Mouse (Mus musculus) forebrain, postnatal 0 days (tissue): ENCODE results near the gene Snrpc. TPM values are rescaled to one million over a fixed set of nuclear protein-coding genes. Genes with fewer than 3 reads are reported as not detected.

Experiments
- ATAC-seq: fragments of 200-750 bp; cut with Nextera tagmentation; 2 replicates; pipeline ENCODE4 v1.8.0; 2017; ENCODE audit warnings: mild to moderate bottlenecking, moderate library complexity
- DNase-seq: peaks from one replicate; pipeline ENCODE4 v3.0.0-alpha.2; 2015
- H3K27ac ChIP-seq: fragments of 300-500 bp; sonication (generic); 2 replicates; pipeline ENCODE4 v1.5.1; 2014; ENCODE audit warnings: low read depth, mild to moderate bottlenecking, antibody characterized with exemption, low read length, moderate library complexity, mixed read lengths
- H3K27me3 ChIP-seq: fragments of 300-500 bp; sonication (generic); 2 replicates; pipeline ENCODE4 v1.6.1; 2014; ENCODE audit warnings: mild to moderate bottlenecking, low read length, mixed read lengths; ENCODE audit not compliant: insufficient read depth
- H3K36me3 ChIP-seq: fragments of 300-500 bp; sonication (generic); 2 replicates; pipeline ENCODE4 v1.6.1; 2014; ENCODE audit warnings: mild to moderate bottlenecking, moderate library complexity; ENCODE audit not compliant: insufficient read depth
- H3K4me1 ChIP-seq: fragments of 300-500 bp; sonication (generic); 2 replicates; pipeline ENCODE4 v1.6.1; 2014; ENCODE audit warnings: antibody characterized with exemption; ENCODE audit not compliant: insufficient read depth
- H3K4me2 ChIP-seq: fragments of 300-500 bp; sonication (generic); 2 replicates; pipeline ENCODE4 v1.6.1; 2014; ENCODE audit warnings: low read depth, mild to moderate bottlenecking, moderate library complexity
- H3K4me3 ChIP-seq: fragments of 300-500 bp; sonication (generic); 2 replicates; pipeline ENCODE4 v1.5.1; 2014; ENCODE audit warnings: low read depth, low read length, mixed read lengths
- H3K9ac ChIP-seq: fragments of 300-500 bp; sonication (generic); 2 replicates; pipeline ENCODE4 v1.6.1; 2014; ENCODE audit warnings: mild to moderate bottlenecking
- H3K9me3 ChIP-seq: fragments of 300-500 bp; sonication (generic); 2 replicates; pipeline ENCODE4 v1.6.1; 2016; ENCODE audit warnings: low read length
- CTCF ChIP-seq: sonication (generic); IDR thresholded peaks from 2 replicates; pipeline ENCODE4 v1.5.1; 2016; ENCODE audit warnings: antibody characterized with exemption, control low read depth, low read depth
- WGBS: fragments of 180-500 bp; shearing (Covaris S2); extraction: QIAGEN DNeasy Blood & Tissue Kit; methylation state at CpG from one replicate; pipeline ENCODE4 v1.1.7; 2014; 5-methylcytosine and 5-hydroxymethylcytosine counted together
- polyA plus RNA-seq: library from polyadenylated mRNA; unstranded; fragments of >200 nt; fragmentation: Nextera tagmentation; extraction: Ambion mirVana; gene quantifications from 2 replicates; pipeline ENCODE4 v1.2.1, GENCODE M21; 2015
- total RNA-seq: library from RNA; depleted of rRNA; stranded (reverse); fragments of >200 nt; gene quantifications from 2 replicates; pipeline ENCODE4 v1.2.3, GENCODE M21; 2014

Snrpc gene
- total and polyA plus RNA-seq, 2 experiments from 2014 or later: 137 to 259 TPM

- Histone ChIP-seq H3K4me2 (no peak overlapping the region), H3K4me1 (no peaks in the 10 kb centered on the region), H3K27ac (no peak overlapping the region), H3K9ac (no peak overlapping the region), H3K36me3 (peaks cover 87% of the 10 kb centered on the region), H3K27me3 (no peaks in the 10 kb centered on the region), H3K4me3 (no peak overlapping the region), H3K9me3 (no peaks in the 10 kb centered on the region)
- DNase-seq (no peak), ATAC-seq (no peak)
- TF ChIP-seq CTCF: 0 out of 2 replicates have a peak, but pooled peaks have one; percentile 5
- WGBS: 93% methylated on average over 1 of the region's 1 CpGs
Measured at GRCm38 (mm10) chr17:27848351-27848750, 10.4 kb downstream of the Snrpc start.

DNA sequence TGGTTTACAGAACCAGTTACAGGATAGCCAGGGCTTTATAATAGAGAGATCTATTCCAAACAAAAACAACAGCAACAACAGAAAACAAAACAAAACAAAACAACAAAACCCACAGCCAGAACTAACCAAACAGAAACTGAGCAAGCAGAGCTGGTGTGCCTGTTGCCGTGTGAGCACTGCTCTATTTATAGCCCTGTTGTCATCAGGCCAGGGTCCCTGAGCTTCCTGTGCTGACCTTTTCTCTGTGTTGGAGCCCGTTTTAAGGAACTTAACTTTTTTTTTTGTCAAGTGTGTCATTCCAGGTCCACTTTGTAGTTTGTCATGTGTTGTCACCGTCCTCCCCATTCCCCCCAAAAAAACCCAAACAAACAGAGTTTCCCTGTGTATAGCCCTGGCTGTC is 13.1 kb downstream of the Snrpc start:
- no peaks in the 10 kb centered on the region for H3K9me3 ChIP-seq
- no peak overlapping the region for H3K9ac ChIP-seq
- no peak overlapping the region for H3K27ac ChIP-seq
- H3K4me3 ChIP-seq: no peak overlapping the region
- WGBS: 83% methylated on average over 3 of the region's 3 CpGs
- H3K4me2 ChIP-seq: no peak overlapping the region
- no peaks in the 10 kb centered on the region for H3K4me1 ChIP-seq
- peaks cover 62% of the 10 kb centered on the region for H3K36me3 ChIP-seq
- DNase-seq: no peak
- TF ChIP-seq CTCF: no peak
- H3K27me3 ChIP-seq: no peaks in the 10 kb centered on the region
- no peak for ATAC-seq

- Histone ChIP-seq H3K27ac (peak within 1 kb of the TSS; percentile 77), H3K27me3 (no peaks in the 10 kb centered on the region), H3K9me3 (no peaks in the 10 kb centered on the region), H3K4me1 (peaks cover 17% of the 10 kb centered on the region), H3K9ac (peak within 1 kb of the TSS; percentile 83), H3K4me2 (peak within 1 kb of the TSS; percentile 85), H3K36me3 (peaks cover 13% of the 10 kb centered on the region), H3K4me3 (peak within 1 kb of the TSS; percentile 88)
- no peak; the same call in none of the 2 replicates for TF ChIP-seq CTCF
- ATAC-seq: peak; percentile 91
- DNase-seq: peak; percentile 86
- 4% methylated on average over 54 of the region's 54 CpGs for WGBS
Measured at GRCm38 (mm10) chr17:27856265-27856797, 18.4 kb downstream of the Snrpc start, which contains the start of gene Uhrf1bp1. Gene Uhrf1bp1, plus strand, starts transcription at chr17:27856441.

DNA sequence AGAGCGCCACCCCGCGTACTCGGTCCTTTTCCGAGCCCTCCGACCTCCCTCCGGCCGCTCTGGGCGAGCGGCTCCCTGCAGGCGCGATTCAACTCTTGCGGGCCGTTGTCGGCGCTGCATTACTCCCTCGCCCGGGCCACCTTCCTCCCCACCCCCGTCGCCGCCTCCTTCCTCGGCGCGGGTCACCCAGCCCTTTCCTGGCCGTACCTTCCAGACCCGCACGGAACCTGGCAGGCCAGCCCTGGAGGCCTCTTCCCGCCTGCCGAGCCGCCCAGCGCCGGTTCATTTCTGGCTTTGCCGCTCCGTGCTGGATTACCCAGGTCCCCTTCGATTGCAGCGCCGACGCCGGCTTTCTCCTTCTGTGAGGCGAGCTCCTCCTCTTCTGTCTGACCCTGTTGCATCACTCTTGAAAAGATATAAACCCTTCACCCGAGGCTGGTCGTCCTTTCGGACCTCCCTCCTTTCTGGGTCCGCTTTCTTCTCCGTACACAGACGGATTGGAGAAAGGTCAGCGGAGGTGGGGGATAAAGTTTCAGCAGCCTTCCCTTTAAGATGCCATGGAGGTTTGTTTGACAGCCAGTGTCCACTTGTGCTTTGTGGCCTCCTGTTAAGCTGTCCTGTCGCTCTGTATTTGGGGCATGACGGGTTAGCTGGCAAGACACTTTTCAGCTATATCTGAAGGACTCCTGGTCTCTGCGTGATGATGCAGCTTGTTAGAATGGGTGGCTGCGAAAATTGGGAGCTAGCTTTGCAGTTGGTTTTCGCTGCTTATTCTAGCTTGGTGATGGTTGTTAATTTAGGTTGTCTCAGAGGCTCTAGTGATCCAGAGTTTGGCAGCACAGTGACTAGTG is 19.1 kb downstream of the Snrpc start:
- ATAC-seq (peak; percentile 67), DNase-seq (peak; percentile 58)
- Histone ChIP-seq H3K9ac (peak overlapping the region; percentile 83), H3K4me1 (peaks cover 17% of the 10 kb centered on the region), H3K4me3 (peak overlapping the region; percentile 88), H3K36me3 (peaks cover 12% of the 10 kb centered on the region), H3K9me3 (no peaks in the 10 kb centered on the region), H3K4me2 (peak overlapping the region; percentile 85), H3K27me3 (no peaks in the 10 kb centered on the region), H3K27ac (peak overlapping the region; percentile 77)
- 4% methylated on average over 51 of the region's 52 CpGs for WGBS
- no peak; the same call in 1 of the 2 replicates for TF ChIP-seq CTCF

- Histone ChIP-seq H3K27ac (no peak overlapping the region), H3K4me3 (peak overlapping the region; percentile 88), H3K27me3 (no peaks in the 10 kb centered on the region), H3K9me3 (no peaks in the 10 kb centered on the region), H3K9ac (peak overlapping the region; percentile 83), H3K36me3 (peaks cover 4% of the 10 kb centered on the region), H3K4me1 (peaks cover 17% of the 10 kb centered on the region), H3K4me2 (peak overlapping the region; percentile 85)
- 63% methylated on average over 11 of the region's 11 CpGs for WGBS
- ATAC-seq (no peak), DNase-seq (no peak)
- TF ChIP-seq CTCF: no peak
Measured at GRCm38 (mm10) chr17:27857649-27858475, 19.9 kb downstream of the Snrpc start.

DNA sequence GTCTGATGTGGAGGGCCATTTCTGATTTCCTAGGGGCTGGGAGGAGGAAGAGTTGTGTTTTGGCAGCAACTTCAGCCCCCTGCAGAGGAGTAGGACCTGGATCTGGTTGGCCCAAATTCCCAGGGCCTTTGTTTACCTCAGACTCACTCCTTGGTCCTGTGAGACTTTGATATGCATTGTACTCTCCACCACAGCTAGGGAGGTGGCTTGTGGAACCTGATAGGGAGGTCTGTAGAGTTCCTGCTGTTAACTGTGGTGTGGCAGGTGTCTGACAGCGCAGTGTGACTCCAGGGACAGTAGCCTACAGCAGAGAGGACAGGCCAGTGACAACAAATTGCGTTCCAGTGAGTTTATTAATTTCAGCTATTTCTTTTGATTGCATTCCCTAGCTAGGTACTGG is 21.2 kb downstream of the Snrpc start:
- Histone ChIP-seq H3K4me1 (peaks cover 17% of the 10 kb centered on the region), H3K27ac (no peak overlapping the region), H3K27me3 (no peaks in the 10 kb centered on the region), H3K4me3 (no peak overlapping the region), H3K36me3 (no peaks in the 10 kb centered on the region; the same call in 1 of the 2 replicates), H3K9ac (no peak overlapping the region), H3K9me3 (no peaks in the 10 kb centered on the region), H3K4me2 (no peak overlapping the region)
- no peak for TF ChIP-seq CTCF
- no peak for ATAC-seq
- 48% methylated on average over 2 of the region's 2 CpGs for WGBS
- DNase-seq: no peak
